Mouse (Mus musculus) midbrain, embryonic 13.5 days (tissue): ENCODE measurements around the gene Vmn1r117. TPM values are rescaled to one million over a fixed set of nuclear protein-coding genes. Genes with fewer than 3 reads are reported as not detected.
"Not testable (repeated sequence)": the region's sequence is repeated elsewhere in the genome, so short reads cannot be mapped to it uniquely, and the experiment has no call there.

Experiments used
- ATAC-seq: fragments of 200-750 bp; cut with Nextera tagmentation; 2 replicates; pipeline ENCODE4 v1.8.0; 2017; ENCODE audit warnings: mild to moderate bottlenecking, moderate TSS enrichment, moderate library complexity
- H3K27ac ChIP-seq: fragments of 300-500 bp; sonication (generic); 2 replicates; pipeline ENCODE4 v1.5.1; 2015; ENCODE audit warnings: inconsistent platforms, mild to moderate bottlenecking, moderate library complexity
- H3K27me3 ChIP-seq: fragments of 300-500 bp; sonication (generic); 2 replicates; pipeline ENCODE4 v1.6.1; 2015; ENCODE audit warnings: mild to moderate bottlenecking, inconsistent platforms
- H3K36me3 ChIP-seq: fragments of 300-500 bp; sonication (generic); 2 replicates; pipeline ENCODE4 v1.6.1; 2015; ENCODE audit warnings: mild to moderate bottlenecking, inconsistent platforms
- H3K4me1 ChIP-seq: fragments of 300-500 bp; sonication (generic); replicated peaks from 2 replicates; pipeline ENCODE4 v1.6.1; 2015; ENCODE audit warnings: inconsistent platforms
- H3K4me2 ChIP-seq: fragments of 300-500 bp; sonication (generic); replicated peaks from 2 replicates; pipeline ENCODE4 v1.6.1; 2015; ENCODE audit warnings: moderate library complexity, mild to moderate bottlenecking, inconsistent platforms
- H3K4me3 ChIP-seq: fragments of 300-500 bp; sonication (generic); replicated peaks from 2 replicates; pipeline ENCODE4 v1.5.1; 2015; ENCODE audit warnings: mild to moderate bottlenecking, inconsistent platforms
- H3K9ac ChIP-seq: fragments of 300-500 bp; sonication (generic); replicated peaks from 2 replicates; pipeline ENCODE4 v1.6.1; 2015; ENCODE audit warnings: mild to moderate bottlenecking, inconsistent platforms
- H3K9me3 ChIP-seq: fragments of 300-500 bp; sonication (generic); 2 replicates; pipeline ENCODE4 v1.6.1; 2016; ENCODE audit warnings: mild to moderate bottlenecking, inconsistent platforms
- WGBS: fragments of 180-500 bp; shearing (Covaris S2); methylation state at CpG from one replicate; pipeline ENCODE4 v1.1.7; 2015; 5-methylcytosine and 5-hydroxymethylcytosine counted together
- polyA plus RNA-seq: library from polyadenylated mRNA; unstranded; fragments of >200 nt; fragmentation: Nextera tagmentation; extraction: Ambion mirVana; gene quantifications from 2 replicates; pipeline ENCODE4 v1.2.1, GENCODE M21; 2015

Vmn1r117 gene
- polyA plus RNA-seq, result not detected in 2 replicates

DNA sequence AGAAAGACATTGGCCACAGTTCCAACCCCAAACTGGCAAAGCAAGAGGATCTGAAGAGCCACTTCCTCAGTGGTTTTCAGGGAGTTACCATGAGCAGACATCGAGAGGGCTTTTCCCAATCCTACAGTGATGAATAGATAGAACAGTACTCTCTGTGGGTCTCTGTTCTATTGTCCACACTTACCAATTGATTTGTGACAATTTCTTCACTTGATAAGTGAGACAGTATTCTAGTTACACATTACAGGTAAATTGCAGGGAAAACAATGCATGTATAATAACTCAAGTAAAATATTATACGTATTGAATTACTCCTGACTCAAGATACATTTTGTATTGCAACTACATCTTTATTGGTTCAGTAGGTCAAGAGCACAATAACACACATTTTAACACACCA is at the start of gene Vmn1r117:
TSS of gene Vmn1r117 (minus strand) at position 101 of the 400 bp plus-strand sequence.
- not testable (repeated sequence) for H3K36me3 ChIP-seq, H3K9me3 ChIP-seq, ATAC-seq, H3K4me2 ChIP-seq, H3K4me3 ChIP-seq, H3K4me1 ChIP-seq, H3K27ac ChIP-seq, H3K27me3 ChIP-seq, H3K9ac ChIP-seq
- WGBS, result no CpG with 5 or more reads among the region's 2 CpGs

DNA sequence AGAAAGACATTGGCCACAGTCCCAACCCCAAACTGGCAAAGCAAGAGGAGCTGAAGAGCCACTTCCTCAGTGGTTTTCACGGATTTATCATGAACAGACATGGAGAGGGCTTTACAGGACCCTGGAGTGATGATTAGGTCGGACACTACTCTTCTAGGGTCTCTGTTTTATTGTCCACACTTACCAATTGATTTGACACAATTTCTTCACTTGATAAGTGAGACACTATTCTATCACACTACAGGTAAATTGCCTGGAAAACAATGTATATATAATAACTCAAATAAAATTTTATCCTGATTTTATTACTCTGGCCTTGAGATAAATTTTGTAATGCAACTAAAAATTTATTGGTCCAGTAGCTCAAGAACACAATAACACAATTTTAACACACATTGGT is 28.3 kb upstream of the Vmn1r117 start, which contains the start of gene Vmn1r118:
TSS of gene Vmn1r118 (minus strand) at position 101 of the 400 bp plus-strand sequence.
- H3K27ac ChIP-seq, ATAC-seq, H3K4me2 ChIP-seq, H3K9ac ChIP-seq, H3K36me3 ChIP-seq, H3K4me1 ChIP-seq, H3K27me3 ChIP-seq, H3K9me3 ChIP-seq, H3K4me3 ChIP-seq: not testable (repeated sequence)
- no CpG with 5 or more reads among the region's 2 CpGs for WGBS

- WGBS, result 60% methylated on average over 3 of the region's 3 CpGs
- H3K4me2 ChIP-seq, H3K27ac ChIP-seq, H3K4me3 ChIP-seq, H3K9ac ChIP-seq, H3K36me3 ChIP-seq, H3K9me3 ChIP-seq, H3K4me1 ChIP-seq, H3K27me3 ChIP-seq, ATAC-seq: not testable (repeated sequence)
Observed at GRCm38 (mm10) chr7:20871956-20872355, 12.0 kb downstream of the Vmn1r117 start, which contains the start of gene Vmn1r116. Gene Vmn1r116 (plus strand): TSS chr7:20872256.

- not testable (repeated sequence) for H3K27me3 ChIP-seq, H3K9ac ChIP-seq, H3K4me2 ChIP-seq, ATAC-seq, H3K36me3 ChIP-seq, H3K4me1 ChIP-seq, H3K27ac ChIP-seq, H3K9me3 ChIP-seq, H3K4me3 ChIP-seq
- 93% methylated on average over 1 of the region's 3 CpGs for WGBS
Observed at GRCm38 (mm10) chr7:20844885-20845284, 39.0 kb downstream of the Vmn1r117 start, which contains the start of gene Vmn1r115. Gene Vmn1r115 (minus strand): TSS chr7:20844985.

Other genes with a start within 250 kb of the Vmn1r117 start
- gene Vmn1r107, start 215.2 kb downstream of the Vmn1r117 start, polyA plus RNA-seq, result not detected in 2 replicates
- not detected in 2 replicates for gene Vmn1r111, start 180.9 kb downstream of the Vmn1r117 start, polyA plus RNA-seq
- not detected in 2 replicates for gene Gm10668, start 153.5 kb downstream of the Vmn1r117 start, polyA plus RNA-seq
- gene Vmn1r112, start 112.9 kb downstream of the Vmn1r117 start, polyA plus RNA-seq, result not detected in 2 replicates
- gene Vmn1r113, start 96.8 kb downstream of the Vmn1r117 start, polyA plus RNA-seq, result not detected in 2 replicates
- gene Vmn1r114, start 71.9 kb downstream of the Vmn1r117 start, polyA plus RNA-seq, result not detected in 2 replicates
- not detected in 2 replicates for gene Vmn1r115, start 39.1 kb downstream of the Vmn1r117 start, polyA plus RNA-seq
- gene Vmn1r116, start 11.9 kb downstream of the Vmn1r117 start, polyA plus RNA-seq, result not detected in 2 replicates
- not detected in 2 replicates for gene Vmn1r118, start 28.2 kb upstream of the Vmn1r117 start, polyA plus RNA-seq
- gene Vmn1r119, start 128.3 kb upstream of the Vmn1r117 start, polyA plus RNA-seq, result not detected in 2 replicates
- gene Vmn1r120, start 169.7 kb upstream of the Vmn1r117 start, polyA plus RNA-seq, result not detected in 2 replicates
- gene Vmn1r121, start 214.4 kb upstream of the Vmn1r117 start, polyA plus RNA-seq, result not detected in 2 replicates